Mouse (Mus musculus): Measurements from ENCODE around the gene Plin2. TPM values are rescaled to one million over a fixed set of nuclear protein-coding genes. Genes with fewer than 3 reads are reported as not detected.
A peak's percentile ranks its signal among the peaks of the same experiment; 100 is the strongest.

Plin2 gene
- 80.0 and 83.8 TPM in 2 replicates for polyA plus RNA-seq (2014; fragmentation: Nextera tagmentation; extraction: Ambion mirVana)

GRCm38 (mm10) chr4:86669780-86670201 is at the start of gene Plin2:
Plin2 (minus strand) TSS chr4:86670060.
- Histone ChIP-seq H3K4me3 (ENCODE audit: low read depth, low read length) (peak within 1 kb of the TSS; percentile 65), H3K4me2 (ENCODE audit: low read depth, severe bottlenecking) (peak within 1 kb of the TSS; percentile 50), H3K9me3 (ENCODE audit: control insufficient read depth, low read length) (no peaks in the 10 kb centered on the region), H3K36me3 (ENCODE audit: control insufficient read depth, insufficient read depth, low read length) (peaks cover 6% of the 10 kb centered on the region; the same call in 1 of the 2 replicates), H3K27ac (replicated peaks; ENCODE audit: low read depth, low read length) (peak within 1 kb of the TSS; percentile 52; the same call in 1 of the 2 replicates), H3K9ac (ENCODE audit: low read length) (peak within 1 kb of the TSS; percentile 78), H3K4me1 (ENCODE audit: control insufficient read depth, insufficient read depth, low read length) (no peaks in the 10 kb centered on the region), H3K27me3 (ENCODE audit: control insufficient read depth, insufficient read depth, low read length) (no peaks in the 10 kb centered on the region)
- peak; percentile 81 for DNase-seq (ENCODE audit: low spot score)
- peak; percentile 90 for ATAC-seq (ENCODE audit: insufficient number of reproducible peaks, low FRiP score, low TSS enrichment, low read depth)
- WGBS, result 0% methylated on average over 18 of the region's 18 CpGs

GRCm38 (mm10) chr4:86718878-86719577 is 49.2 kb upstream of the Plin2 start:
- Histone ChIP-seq H3K4me3 (ENCODE audit: low read depth, low read length) (no peak overlapping the region), H3K4me1 (ENCODE audit: control insufficient read depth, insufficient read depth, low read length) (no peaks in the 10 kb centered on the region), H3K36me3 (ENCODE audit: control insufficient read depth, insufficient read depth, low read length) (no peaks in the 10 kb centered on the region), H3K27me3 (ENCODE audit: control insufficient read depth, insufficient read depth, low read length) (no peaks in the 10 kb centered on the region), H3K9me3 (ENCODE audit: control insufficient read depth, low read length) (no peaks in the 10 kb centered on the region), H3K4me2 (ENCODE audit: low read depth, severe bottlenecking) (no peak overlapping the region), H3K9ac (ENCODE audit: low read length) (no peak overlapping the region), H3K27ac (replicated peaks; ENCODE audit: low read depth, low read length) (no peak overlapping the region)
- ATAC-seq (ENCODE audit: insufficient number of reproducible peaks, low FRiP score, low TSS enrichment, low read depth), result no peak
- no peak for DNase-seq (ENCODE audit: low spot score)
- WGBS, result 79% methylated on average over 4 of the region's 4 CpGs

- Histone ChIP-seq H3K9me3 (ENCODE audit: control insufficient read depth, low read length) (no peaks in the 10 kb centered on the region), H3K27ac (replicated peaks; ENCODE audit: low read depth, low read length) (no peak overlapping the region), H3K4me1 (ENCODE audit: control insufficient read depth, insufficient read depth, low read length) (no peaks in the 10 kb centered on the region), H3K27me3 (ENCODE audit: control insufficient read depth, insufficient read depth, low read length) (no peaks in the 10 kb centered on the region), H3K4me2 (ENCODE audit: low read depth, severe bottlenecking) (no peak overlapping the region), H3K9ac (ENCODE audit: low read length) (no peak overlapping the region), H3K36me3 (ENCODE audit: control insufficient read depth, insufficient read depth, low read length) (no peaks in the 10 kb centered on the region), H3K4me3 (ENCODE audit: low read depth, low read length) (no peak overlapping the region)
- DNase-seq (ENCODE audit: low spot score) (no peak), ATAC-seq (ENCODE audit: insufficient number of reproducible peaks, low FRiP score, low TSS enrichment, low read depth) (no peak)
- 87% methylated on average over 1 of the region's 1 CpGs for WGBS
Observed at GRCm38 (mm10) chr4:86717176-86717575, 47.3 kb upstream of the Plin2 start.

GRCm38 (mm10) chr4:86715341-86715740 is 45.5 kb upstream of the Plin2 start:
- 95% methylated on average over 1 of the region's 1 CpGs for WGBS
- H3K4me2 ChIP-seq (ENCODE audit: low read depth, severe bottlenecking), result no peak overlapping the region
- H3K27me3 ChIP-seq (ENCODE audit: control insufficient read depth, insufficient read depth, low read length), result no peaks in the 10 kb centered on the region
- no peak for DNase-seq (ENCODE audit: low spot score)
- no peaks in the 10 kb centered on the region for H3K9me3 ChIP-seq (ENCODE audit: control insufficient read depth, low read length)
- no peak overlapping the region for H3K9ac ChIP-seq (ENCODE audit: low read length)
- no peak for ATAC-seq (ENCODE audit: insufficient number of reproducible peaks, low FRiP score, low TSS enrichment, low read depth)
- no peak overlapping the region for H3K4me3 ChIP-seq (ENCODE audit: low read depth, low read length)
- H3K36me3 ChIP-seq (ENCODE audit: control insufficient read depth, insufficient read depth, low read length), result no peaks in the 10 kb centered on the region
- no peaks in the 10 kb centered on the region for H3K4me1 ChIP-seq (ENCODE audit: control insufficient read depth, insufficient read depth, low read length)
- no peak overlapping the region for H3K27ac ChIP-seq (replicated peaks; ENCODE audit: low read depth, low read length)

GRCm38 (mm10) chr4:86713518-86713917 is 43.7 kb upstream of the Plin2 start:
- Histone ChIP-seq H3K9me3 (ENCODE audit: control insufficient read depth, low read length) (no peaks in the 10 kb centered on the region), H3K27me3 (ENCODE audit: control insufficient read depth, insufficient read depth, low read length) (no peaks in the 10 kb centered on the region), H3K4me1 (ENCODE audit: control insufficient read depth, insufficient read depth, low read length) (no peaks in the 10 kb centered on the region), H3K27ac (replicated peaks; ENCODE audit: low read depth, low read length) (no peak overlapping the region), H3K4me3 (ENCODE audit: low read depth, low read length) (no peak overlapping the region), H3K9ac (ENCODE audit: low read length) (no peak overlapping the region), H3K4me2 (ENCODE audit: low read depth, severe bottlenecking) (no peak overlapping the region), H3K36me3 (ENCODE audit: control insufficient read depth, insufficient read depth, low read length) (no peaks in the 10 kb centered on the region)
- ATAC-seq (ENCODE audit: insufficient number of reproducible peaks, low FRiP score, low TSS enrichment, low read depth), result no peak
- WGBS, result 75% methylated on average over 2 of the region's 2 CpGs
- DNase-seq (ENCODE audit: low spot score), result no peak

GRCm38 (mm10) chr4:86712751-86713195 is 42.9 kb upstream of the Plin2 start:
- Histone ChIP-seq H3K9me3 (ENCODE audit: control insufficient read depth, low read length) (no peaks in the 10 kb centered on the region), H3K9ac (ENCODE audit: low read length) (no peak overlapping the region), H3K27me3 (ENCODE audit: control insufficient read depth, insufficient read depth, low read length) (no peaks in the 10 kb centered on the region), H3K27ac (replicated peaks; ENCODE audit: low read depth, low read length) (no peak overlapping the region), H3K4me2 (ENCODE audit: low read depth, severe bottlenecking) (no peak overlapping the region), H3K36me3 (ENCODE audit: control insufficient read depth, insufficient read depth, low read length) (no peaks in the 10 kb centered on the region), H3K4me1 (ENCODE audit: control insufficient read depth, insufficient read depth, low read length) (no peaks in the 10 kb centered on the region), H3K4me3 (ENCODE audit: low read depth, low read length) (no peak overlapping the region)
- ATAC-seq (ENCODE audit: insufficient number of reproducible peaks, low FRiP score, low TSS enrichment, low read depth) (no peak), DNase-seq (ENCODE audit: low spot score) (no peak)
- WGBS, result 60% methylated on average over 12 of the region's 12 CpGs

GRCm38 (mm10) chr4:86710666-86711215 is 40.9 kb upstream of the Plin2 start:
- Histone ChIP-seq H3K4me1 (ENCODE audit: control insufficient read depth, insufficient read depth, low read length) (no peaks in the 10 kb centered on the region), H3K27me3 (ENCODE audit: control insufficient read depth, insufficient read depth, low read length) (no peaks in the 10 kb centered on the region), H3K4me2 (ENCODE audit: low read depth, severe bottlenecking) (no peak overlapping the region), H3K36me3 (ENCODE audit: control insufficient read depth, insufficient read depth, low read length) (no peaks in the 10 kb centered on the region), H3K4me3 (ENCODE audit: low read depth, low read length) (no peak overlapping the region), H3K9ac (ENCODE audit: low read length) (no peak overlapping the region), H3K27ac (replicated peaks; ENCODE audit: low read depth, low read length) (no peak overlapping the region), H3K9me3 (ENCODE audit: control insufficient read depth, low read length) (no peaks in the 10 kb centered on the region)
- ATAC-seq (ENCODE audit: insufficient number of reproducible peaks, low FRiP score, low TSS enrichment, low read depth), result no peak
- no peak for DNase-seq (ENCODE audit: low spot score)
- WGBS, result 72% methylated on average over 4 of the region's 4 CpGs

GRCm38 (mm10) chr4:86710034-86710650 is 40.3 kb upstream of the Plin2 start:
- ATAC-seq (ENCODE audit: insufficient number of reproducible peaks, low FRiP score, low TSS enrichment, low read depth) (no peak), DNase-seq (ENCODE audit: low spot score) (no peak)
- Histone ChIP-seq H3K4me2 (ENCODE audit: low read depth, severe bottlenecking) (no peak overlapping the region), H3K9me3 (ENCODE audit: control insufficient read depth, low read length) (no peaks in the 10 kb centered on the region), H3K4me3 (ENCODE audit: low read depth, low read length) (no peak overlapping the region), H3K27ac (replicated peaks; ENCODE audit: low read depth, low read length) (no peak overlapping the region), H3K36me3 (ENCODE audit: control insufficient read depth, insufficient read depth, low read length) (no peaks in the 10 kb centered on the region), H3K27me3 (ENCODE audit: control insufficient read depth, insufficient read depth, low read length) (no peaks in the 10 kb centered on the region), H3K9ac (ENCODE audit: low read length) (no peak overlapping the region), H3K4me1 (ENCODE audit: control insufficient read depth, insufficient read depth, low read length) (no peaks in the 10 kb centered on the region)
- WGBS, result 79% methylated on average over 6 of the region's 6 CpGs
